Mouse (Mus musculus): ENCODE measurements around the gene Nup107. TPM values are rescaled to one million over a fixed set of nuclear protein-coding genes. Genes with fewer than 3 reads are reported as not detected.

Gene Nup107
- polyA plus RNA-seq, 1 experiment from 2014 or later: 82.8 TPM

Other genes starting within 250 kb of the Nup107 start
- 6.0 and 6.3 TPM in 2 replicates for gene Cpm, start 163.2 kb downstream of the Nup107 start, polyA plus RNA-seq (2014; fragmentation: Nextera tagmentation; extraction: Ambion mirVana)
- gene Mdm2, start 81.9 kb downstream of the Nup107 start, polyA plus RNA-seq (2014; fragmentation: Nextera tagmentation; extraction: Ambion mirVana): 76.6 and 87.8 TPM in 2 replicates
- gene Slc35e3, start 46.3 kb downstream of the Nup107 start, polyA plus RNA-seq (2014; fragmentation: Nextera tagmentation; extraction: Ambion mirVana): 18.2 and 20.3 TPM in 2 replicates
- 176 and 181 TPM in 2 replicates for gene Rap1b, start 53.3 kb upstream of the Nup107 start, polyA plus RNA-seq (2014; fragmentation: Nextera tagmentation; extraction: Ambion mirVana)